Mouse (Mus musculus) c-Kit-positive CD71-positive TER-119-positive erythroid progenitor cells, embryonic 14.5 days (primary cell): ENCODE results near the gene Ctsl.

ENCODE experiments used
- DNase-seq: peaks from one replicate; pipeline ENCODE4 v3.0.0-alpha.2; 2013; ENCODE audit warnings: low spot score

Ctsl gene

GRCm38 (mm10) chr13:64312024-64312915 lies 58.4 kb downstream of the Ctsl start, which contains the start of gene Aaed1:
Gene Aaed1 (minus strand): TSS chr13:64312710.
- peak; percentile 77 for DNase-seq

DNA sequence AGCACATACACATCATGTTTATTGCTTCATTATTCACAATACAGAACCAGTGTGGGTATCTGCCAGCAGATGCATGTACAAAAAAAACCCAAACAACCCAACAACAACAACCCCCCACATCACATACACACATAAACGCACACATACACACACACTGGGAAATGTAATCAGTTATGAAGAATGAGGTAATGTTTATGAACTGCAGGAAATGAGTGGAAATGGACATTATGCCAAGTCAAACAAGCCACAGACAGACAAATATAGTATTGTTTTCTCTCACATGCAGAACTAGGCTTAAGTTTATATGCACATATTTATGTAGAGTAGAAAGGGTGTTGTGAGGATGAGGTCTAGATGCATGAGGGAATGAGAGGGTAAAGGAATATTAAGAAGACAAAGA lies 59.4 kb downstream of the Ctsl start:
- DNase-seq: no peak

DNA sequence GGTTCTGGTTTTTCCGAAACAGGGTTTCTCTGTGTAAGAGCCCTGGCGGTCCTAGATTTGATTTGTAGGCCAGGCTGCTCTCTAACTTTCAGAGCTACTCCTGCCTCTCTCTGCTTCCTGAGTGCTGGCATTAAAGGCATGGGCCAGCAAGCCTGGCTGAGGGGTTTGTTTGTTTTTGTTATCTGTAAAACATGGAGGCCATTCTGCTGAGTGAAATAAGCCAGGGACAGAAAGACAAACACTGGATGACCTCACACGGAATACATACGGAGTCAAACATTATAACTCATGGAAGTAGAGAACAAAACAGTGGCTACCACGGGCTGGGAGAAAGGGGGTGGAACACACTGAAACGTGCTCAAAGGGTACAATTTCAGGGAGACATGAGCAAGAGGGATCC lies 60.1 kb downstream of the Ctsl start:
- no peak for DNase-seq

DNA sequence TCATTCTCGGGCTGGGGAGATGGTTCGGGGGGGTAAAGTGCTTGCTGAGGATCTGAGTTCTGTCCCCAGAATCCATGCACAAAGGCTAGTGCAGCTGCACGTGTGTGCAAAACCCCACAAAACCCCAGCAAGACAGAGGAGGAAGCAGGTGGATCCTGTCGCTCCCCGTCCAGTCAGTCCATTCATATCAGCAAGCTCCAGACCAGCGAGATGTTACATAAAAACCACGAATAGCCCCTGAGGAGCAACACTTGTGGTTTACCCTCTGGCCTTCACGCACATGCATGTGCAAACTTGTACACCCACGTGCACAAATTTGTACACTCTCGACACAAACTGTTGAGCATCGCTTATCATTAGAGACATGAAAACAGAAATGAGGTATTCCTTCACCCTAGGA lies 60.8 kb downstream of the Ctsl start:
- DNase-seq: no peak
